Mouse (Mus musculus) megakaryocyte, embryonic 14.5 days (primary cell): ENCODE data around the gene Slc12a8.

Experiments
- FLI1 ChIP-seq: IDR thresholded peaks from 2 replicates; pipeline ENCODE4 v1.6.1; 2012; ENCODE audit warnings: low read length, inconsistent platforms, mixed read lengths
- GATA1 ChIP-seq: IDR thresholded peaks from 3 replicates; pipeline ENCODE4 v1.6.1; 2012; ENCODE audit warnings: mixed read lengths, low read length, inconsistent platforms, borderline replicate concordance

GRCm38 (mm10) chr16:33585083-33585460, 67.9 kb downstream of the Slc12a8 start:
- TF ChIP-seq GATA1, result no peak
- no peak for TF ChIP-seq FLI1
